Mouse (Mus musculus): ENCODE measurements at regions not wholly inside any gene's neighbourhood (a gene's known extent, or its start where the extent isn't known, plus 50 kb on each side); places are given as distances from the start of the nearest gene placed in this dataset.

- no peak overlapping the region for H3K27ac ChIP-seq (ENCODE audit: insufficient read depth, low read length)
- no peak overlapping the region for H3K4me3 ChIP-seq (ENCODE audit: insufficient read depth, low read length)
- no peak for TF ChIP-seq CTCF (IDR thresholded peaks at IDR 0.05; ENCODE audit: extremely low read depth, insufficient read depth, low read length)
- no peak for TF ChIP-seq POLR2A (IDR thresholded peaks at IDR 0.05; ENCODE audit: extremely low read depth, insufficient read depth, low read length)
- H3K4me1 ChIP-seq (ENCODE audit: control insufficient read depth, insufficient read depth, low read length) = no peaks in the 10 kb centered on the region
Observed at GRCm38 (mm10) chr3:65478215-65478614, 50.0 kb upstream of the Tiparp start.

- no peaks in the 10 kb centered on the region for H3K4me1 ChIP-seq (ENCODE audit: control insufficient read depth, insufficient read depth, low read length)
- TF ChIP-seq POLR2A (IDR thresholded peaks at IDR 0.05; ENCODE audit: extremely low read depth, insufficient read depth, low read length) = no peak
- TF ChIP-seq CTCF (IDR thresholded peaks at IDR 0.05; ENCODE audit: extremely low read depth, insufficient read depth, low read length) = no peak
- no peak overlapping the region for H3K27ac ChIP-seq (ENCODE audit: insufficient read depth, low read length)
- no peak overlapping the region for H3K4me3 ChIP-seq (ENCODE audit: insufficient read depth, low read length)
Observed at GRCm38 (mm10) chr3:65477111-65477510, 51.1 kb upstream of the Tiparp start.

- Histone ChIP-seq H3K27ac (ENCODE audit: insufficient read depth, low read length) (no peak overlapping the region), H3K4me1 (ENCODE audit: control insufficient read depth, insufficient read depth, low read length) (no peaks in the 10 kb centered on the region), H3K4me3 (ENCODE audit: insufficient read depth, low read length) (no peak overlapping the region)
- TF ChIP-seq POLR2A (IDR thresholded peaks at IDR 0.05; ENCODE audit: extremely low read depth, insufficient read depth, low read length) (no peak), CTCF (IDR thresholded peaks at IDR 0.05; ENCODE audit: extremely low read depth, insufficient read depth, low read length) (no peak)
Observed at GRCm38 (mm10) chr3:65476091-65476953, 51.9 kb upstream of the Tiparp start.

- no peak for TF ChIP-seq CTCF (IDR thresholded peaks at IDR 0.05; ENCODE audit: extremely low read depth, insufficient read depth, low read length)
- no peak for TF ChIP-seq POLR2A (IDR thresholded peaks at IDR 0.05; ENCODE audit: extremely low read depth, insufficient read depth, low read length)
- H3K27ac ChIP-seq (ENCODE audit: insufficient read depth, low read length) = no peak overlapping the region
- H3K4me1 ChIP-seq (ENCODE audit: control insufficient read depth, insufficient read depth, low read length) = no peaks in the 10 kb centered on the region
- no peak overlapping the region for H3K4me3 ChIP-seq (ENCODE audit: insufficient read depth, low read length)
Observed at GRCm38 (mm10) chr3:65474585-65474984, 53.6 kb upstream of the Tiparp start.

GRCm38 (mm10) chr3:65471796-65472195 is 56.4 kb upstream of the Tiparp start:
- no peak overlapping the region for H3K4me3 ChIP-seq (ENCODE audit: insufficient read depth, low read length)
- no peak overlapping the region for H3K27ac ChIP-seq (ENCODE audit: insufficient read depth, low read length)
- no peaks in the 10 kb centered on the region for H3K4me1 ChIP-seq (ENCODE audit: control insufficient read depth, insufficient read depth, low read length)
- TF ChIP-seq POLR2A (IDR thresholded peaks at IDR 0.05; ENCODE audit: extremely low read depth, insufficient read depth, low read length) (no peak), CTCF (IDR thresholded peaks at IDR 0.05; ENCODE audit: extremely low read depth, insufficient read depth, low read length) (no peak)

- no peak for TF ChIP-seq POLR2A (IDR thresholded peaks at IDR 0.05; ENCODE audit: extremely low read depth, insufficient read depth, low read length)
- no peak for TF ChIP-seq CTCF (IDR thresholded peaks at IDR 0.05; ENCODE audit: extremely low read depth, insufficient read depth, low read length)
Observed at GRCm38 (mm10) chr3:65469207-65469606, 59.0 kb upstream of the Tiparp start.

GRCm38 (mm10) chr3:65464769-65465168 is 63.4 kb upstream of the Tiparp start:
- Histone ChIP-seq H3K4me3 (ENCODE audit: insufficient read depth, low read length) (no peak overlapping the region), H3K4me1 (ENCODE audit: control insufficient read depth, insufficient read depth, low read length) (no peaks in the 10 kb centered on the region), H3K27ac (ENCODE audit: insufficient read depth, low read length) (no peak overlapping the region)
- TF ChIP-seq CTCF (IDR thresholded peaks at IDR 0.05; ENCODE audit: extremely low read depth, insufficient read depth, low read length) (no peak), POLR2A (IDR thresholded peaks at IDR 0.05; ENCODE audit: extremely low read depth, insufficient read depth, low read length) (no peak)

More at GRCm38 (mm10) chr3:65469207-65469606, 59.0 kb upstream of the Tiparp start:
- H3K4me3 ChIP-seq (ENCODE audit: insufficient read depth, low read length) = no peak overlapping the region
- no peak overlapping the region for H3K27ac ChIP-seq (ENCODE audit: insufficient read depth, low read length)
- H3K4me1 ChIP-seq (ENCODE audit: control insufficient read depth, insufficient read depth, low read length) = no peaks in the 10 kb centered on the region

- Histone ChIP-seq H3K27ac (ENCODE audit: insufficient read depth, low read length) (no peak overlapping the region), H3K4me1 (ENCODE audit: control insufficient read depth, insufficient read depth, low read length) (no peaks in the 10 kb centered on the region), H3K4me3 (ENCODE audit: insufficient read depth, low read length) (no peak overlapping the region)
- no peak for TF ChIP-seq POLR2A (IDR thresholded peaks at IDR 0.05; ENCODE audit: extremely low read depth, insufficient read depth, low read length)
- TF ChIP-seq CTCF (IDR thresholded peaks at IDR 0.05; ENCODE audit: extremely low read depth, insufficient read depth, low read length) = no peak
Observed at GRCm38 (mm10) chr3:65460936-65461335, 67.3 kb upstream of the Tiparp start.

- no peak for TF ChIP-seq CTCF (IDR thresholded peaks at IDR 0.05; ENCODE audit: extremely low read depth, insufficient read depth, low read length)
- TF ChIP-seq POLR2A (IDR thresholded peaks at IDR 0.05; ENCODE audit: extremely low read depth, insufficient read depth, low read length) = no peak
- H3K27ac ChIP-seq (ENCODE audit: insufficient read depth, low read length) = peak overlapping the region; percentile 35; the same call in 1 of the 2 replicates
- no peak overlapping the region for H3K4me3 ChIP-seq (ENCODE audit: insufficient read depth, low read length)
- H3K4me1 ChIP-seq (ENCODE audit: control insufficient read depth, insufficient read depth, low read length) = no peaks in the 10 kb centered on the region
Observed at GRCm38 (mm10) chr3:65459702-65460101, 67.3 kb upstream of the Ssr3 start.

GRCm38 (mm10) chr3:65457931-65458330 is 65.5 kb upstream of the Ssr3 start:
- no peak overlapping the region for H3K4me3 ChIP-seq (ENCODE audit: insufficient read depth, low read length)
- no peaks in the 10 kb centered on the region for H3K4me1 ChIP-seq (ENCODE audit: control insufficient read depth, insufficient read depth, low read length)
- H3K27ac ChIP-seq (ENCODE audit: insufficient read depth, low read length) = no peak overlapping the region
- TF ChIP-seq POLR2A (IDR thresholded peaks at IDR 0.05; ENCODE audit: extremely low read depth, insufficient read depth, low read length) (no peak), CTCF (IDR thresholded peaks at IDR 0.05; ENCODE audit: extremely low read depth, insufficient read depth, low read length) (no peak)
